Mouse (Mus musculus) cerebellum, adult 9-10 months (tissue): ENCODE results near the gene Pnpla2.
A peak's percentile ranks its signal among the peaks of the same experiment; 100 is the strongest.
"Not testable (repeated sequence)": the region's sequence is repeated elsewhere in the genome, so short reads cannot be mapped to it uniquely, and the experiment has no call there.

Experiments used
- DNase-seq: peaks from one replicate; pipeline ENCODE4 v3.0.0; 2022

Gene Pnpla2

GRCm38 (mm10) chr7:141432186-141432611, 22.8 kb upstream of the Pnpla2 start:
- DNase-seq = peak; percentile 83

- DNase-seq = peak; percentile 97
Observed at GRCm38 (mm10) chr7:141432741-141433516, 22.1 kb upstream of the Pnpla2 start.

GRCm38 (mm10) chr7:141433517-141434400, 21.2 kb upstream of the Pnpla2 start:
- peak; percentile 81 for DNase-seq

- DNase-seq = peak; percentile 89
Observed at GRCm38 (mm10) chr7:141434464-141434863, 20.5 kb upstream of the Pnpla2 start.

GRCm38 (mm10) chr7:141435129-141435855, 19.7 kb upstream of the Pnpla2 start:
- DNase-seq = peak; percentile 77

GRCm38 (mm10) chr7:141435856-141436522, 19.0 kb upstream of the Pnpla2 start:
- no peak for DNase-seq

GRCm38 (mm10) chr7:141436523-141436892, 18.5 kb upstream of the Pnpla2 start:
- peak; percentile 54 for DNase-seq

DNA sequence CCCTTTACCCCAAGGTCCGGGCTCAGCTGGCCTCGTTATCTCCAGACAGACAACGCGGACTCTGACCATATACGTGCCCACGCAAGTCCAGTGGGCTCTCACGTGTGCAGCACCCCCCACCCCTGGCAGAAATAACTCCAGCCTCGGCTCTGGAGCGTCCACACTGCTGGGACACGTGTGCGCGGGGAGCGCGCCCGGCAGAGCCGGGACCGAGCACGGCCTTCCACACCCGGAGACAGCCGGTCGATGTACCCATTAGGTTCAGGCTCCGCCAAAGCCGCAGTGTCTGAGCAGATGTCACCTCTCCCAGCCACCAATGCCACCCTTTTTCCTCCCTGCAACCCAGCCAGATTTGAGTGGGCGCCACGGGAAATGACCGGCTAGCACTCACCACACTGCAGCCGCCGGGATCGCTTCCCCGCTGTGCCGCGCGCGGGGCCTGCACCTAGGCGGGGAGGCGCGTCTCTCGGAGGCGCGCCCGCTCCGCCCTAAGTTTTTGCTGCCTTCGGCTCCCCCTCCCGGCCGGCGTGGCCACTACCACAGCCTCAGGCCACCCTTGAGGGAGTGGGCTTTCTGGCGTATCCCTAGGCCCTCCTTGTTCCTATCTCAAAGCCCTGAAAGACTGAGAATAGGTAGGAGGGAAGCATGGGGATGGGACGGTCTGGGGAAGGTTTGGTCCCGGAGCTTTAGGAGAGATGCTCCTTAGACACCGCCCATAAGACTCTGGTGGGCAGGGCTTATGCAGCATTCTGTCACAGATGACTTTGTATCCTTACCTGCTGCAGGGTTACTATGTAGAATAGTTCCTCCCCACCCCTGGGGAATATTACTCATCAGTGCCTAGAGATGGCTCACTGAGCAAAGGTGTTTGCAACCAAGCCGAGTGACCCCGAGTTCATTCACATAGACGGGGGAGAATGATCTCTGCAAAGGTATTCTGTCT, 17.5 kb upstream of the Pnpla2 start, which contains the start of gene Slc25a22:
Gene Slc25a22, minus strand, starts transcription at position 715 of the 943 bp plus-strand sequence.
- peak; percentile 88 for DNase-seq

- peak; percentile 91 for DNase-seq
Observed at GRCm38 (mm10) chr7:141438201-141438968, 16.6 kb upstream of the Pnpla2 start.

DNA sequence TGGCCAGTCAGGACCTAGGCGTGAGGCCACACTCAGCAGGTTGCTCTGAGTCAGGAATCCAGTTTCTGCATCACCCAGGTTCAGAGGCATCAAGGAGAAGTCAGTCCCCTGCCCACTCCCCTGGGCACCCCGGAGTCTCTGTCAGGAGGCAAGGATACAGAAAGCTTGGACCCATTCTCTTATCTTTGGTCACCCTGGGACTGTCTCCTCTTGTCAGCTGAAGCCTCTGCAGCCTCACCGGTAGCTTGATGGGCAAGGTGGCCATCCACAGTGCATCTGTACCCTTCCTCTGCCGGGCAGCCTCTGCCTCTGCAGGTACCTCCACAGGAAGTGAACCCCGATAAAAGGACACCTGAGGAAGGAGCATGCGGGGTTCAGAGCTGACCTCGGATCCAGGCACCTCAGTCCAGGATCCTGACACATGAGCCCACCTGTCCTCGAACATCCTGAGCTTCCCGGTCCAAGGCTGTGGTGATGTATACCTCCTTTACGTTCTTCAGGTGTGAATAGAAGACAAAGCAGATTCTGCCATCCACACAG, 15.8 kb upstream of the Pnpla2 start:
- DNase-seq = peak; percentile 71

DNA sequence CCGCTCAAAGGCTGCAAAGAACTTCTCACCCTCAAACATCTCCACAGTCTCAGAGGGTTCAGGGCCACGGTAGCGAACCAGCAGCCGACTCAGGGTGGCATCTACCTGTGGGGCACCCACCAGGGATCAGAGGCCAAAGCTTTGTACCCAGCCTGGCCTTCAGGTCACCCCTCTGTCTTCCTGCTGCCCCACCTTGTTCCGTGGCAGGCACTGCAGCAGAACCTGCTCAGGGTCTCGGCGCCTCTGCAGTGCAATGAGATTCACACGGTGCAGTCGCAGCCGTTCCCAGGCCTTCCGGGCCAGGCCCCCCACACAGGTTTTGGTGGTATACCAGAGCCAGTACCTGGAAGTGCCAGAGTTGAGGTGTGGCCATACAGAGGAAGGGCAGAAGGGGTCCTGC, 15.2 kb upstream of the Pnpla2 start:
- DNase-seq = peak; percentile 60

GRCm38 (mm10) chr7:141440613-141441012, 14.4 kb upstream of the Pnpla2 start:
- peak; percentile 82 for DNase-seq

- no peak for DNase-seq
Observed at GRCm38 (mm10) chr7:141441460-141441859, 13.5 kb upstream of the Pnpla2 start.

DNA sequence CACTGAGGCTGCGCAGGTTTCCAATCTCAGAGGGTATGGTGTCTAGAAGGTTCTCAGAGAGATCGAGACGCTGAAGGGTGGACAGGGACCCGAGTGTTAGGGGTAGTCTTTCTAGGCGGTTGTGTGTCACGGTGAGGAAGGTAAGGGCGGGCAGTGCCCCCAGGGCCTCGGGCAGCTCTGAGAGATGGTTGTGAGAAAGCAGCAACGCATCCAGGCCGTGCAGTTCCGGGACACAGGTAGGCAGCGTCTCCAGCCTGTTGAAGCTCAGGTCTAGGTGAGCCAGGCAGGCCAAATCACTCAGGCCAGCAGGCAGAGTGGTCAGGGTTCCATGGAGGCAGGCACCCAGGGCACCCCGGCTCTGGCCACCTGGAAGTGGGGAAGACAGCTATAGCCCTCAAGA, 12.8 kb upstream of the Pnpla2 start:
- DNase-seq = no peak

GRCm38 (mm10) chr7:141443081-141443821, 11.7 kb upstream of the Pnpla2 start:
- peak; percentile 55 for DNase-seq

DNA sequence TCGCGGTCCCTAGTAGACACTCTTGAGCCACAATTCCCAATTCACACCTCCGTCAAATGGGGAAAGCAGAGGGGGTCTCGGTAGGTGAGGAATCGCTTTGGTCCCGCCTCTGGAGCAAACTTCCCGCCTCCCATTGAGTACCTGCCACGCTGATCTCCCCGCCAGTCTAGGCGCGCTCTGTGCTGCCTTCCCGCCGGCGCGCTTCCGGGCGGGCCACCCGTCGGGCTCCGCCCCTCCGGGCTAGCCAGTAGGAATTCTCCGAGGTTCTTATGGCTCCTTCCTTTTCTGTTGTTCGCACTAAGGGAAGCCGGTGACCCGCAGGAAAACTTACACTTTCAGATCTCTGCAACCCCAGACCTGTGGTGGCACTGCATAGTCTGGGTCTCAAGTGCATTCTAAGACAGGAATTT, 11.2 kb upstream of the Pnpla2 start, which contains the start of gene Pidd1:
Gene Pidd1, minus strand, starts transcription at position 198 of the 410 bp plus-strand sequence.
- no peak for DNase-seq

DNA sequence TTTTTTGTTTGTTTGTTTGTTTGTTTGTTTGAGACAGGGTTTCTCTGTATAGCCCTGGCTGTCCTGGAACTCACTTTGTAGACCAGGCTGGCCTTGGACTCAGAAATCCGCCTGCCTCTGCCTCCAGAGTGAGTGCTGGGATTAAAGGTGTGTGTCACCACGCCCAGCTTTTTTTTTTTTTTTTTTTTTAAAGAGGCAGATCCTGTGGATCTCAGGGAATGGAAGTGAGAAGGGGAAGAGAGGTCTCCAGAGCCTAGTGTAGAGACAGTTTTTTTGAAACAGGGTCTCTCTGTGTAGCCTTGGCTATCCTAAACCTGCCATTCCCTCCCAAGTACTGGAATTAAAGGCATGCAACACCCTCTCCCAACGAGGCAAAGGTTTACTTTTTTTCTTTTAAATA, 8.6 kb upstream of the Pnpla2 start:
- DNase-seq = not testable (repeated sequence)

- peak; percentile 94 for DNase-seq
Observed at GRCm38 (mm10) chr7:141447110-141447991, 7.6 kb upstream of the Pnpla2 start, which contains the start of gene Rplp2. Rplp2 (plus strand) TSS chr7:141447370.
